Mouse (Mus musculus) heart, adult 2 months (tissue): ENCODE measurements around the gene Tnp2.

Source experiments
- CTCF ChIP-seq: fragments of 200-600 bp; IDR thresholded peaks from 2 replicates; pipeline ENCODE4 v1.8.1; 2022; ENCODE audit warnings: antibody characterized with exemption, mild to moderate bottlenecking, moderate library complexity
- EP300 ChIP-seq: fragments of 200-500 bp; IDR thresholded peaks from 2 replicates; pipeline ENCODE4 v1.6.1; 2011; ENCODE audit warnings: low read depth, low read length, control low read depth; ENCODE audit not compliant: insufficient read depth
- POLR2A ChIP-seq: fragments of 200-500 bp; IDR thresholded peaks from 2 replicates; pipeline ENCODE4 v1.6.1; 2011; ENCODE audit warnings: mild to moderate bottlenecking, low read depth, low read length, control low read depth; ENCODE audit not compliant: insufficient read depth

DNA sequence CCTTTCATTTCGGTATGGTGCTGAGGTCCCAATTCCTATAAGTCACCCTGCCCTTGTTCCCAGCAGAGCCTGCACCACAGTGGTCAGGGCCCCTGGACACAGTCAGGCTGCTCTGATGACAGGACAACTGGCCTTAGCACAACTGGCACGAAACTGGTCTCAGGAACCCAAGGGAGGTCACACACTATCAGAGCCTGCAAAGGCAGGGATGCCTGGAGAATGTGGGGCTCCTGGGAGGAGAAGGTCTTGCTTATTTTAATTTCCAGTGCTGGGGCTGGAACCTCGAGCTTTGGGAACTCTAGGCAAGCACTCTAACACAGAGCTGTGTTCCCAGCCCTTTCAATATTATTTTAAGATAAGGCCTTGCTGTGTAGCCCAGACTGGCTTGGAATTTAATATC lies 31.5 kb upstream of the Tnp2 start:
- TF ChIP-seq CTCF (no peak), POLR2A (no peak), EP300 (no peak)
